Mouse (Mus musculus) heart, postnatal 0 days (tissue): ENCODE data around the gene Olfr191.

ENCODE experiments used
- CTCF ChIP-seq: IDR thresholded peaks from 2 replicates; pipeline ENCODE4 v1.5.1; 2016; ENCODE audit warnings: antibody characterized with exemption, control low read depth, low read depth
- EP300 ChIP-seq: IDR thresholded peaks from 2 replicates; pipeline ENCODE4 v1.6.1; 2016; ENCODE audit warnings: antibody characterized with exemption, low read depth

DNA sequence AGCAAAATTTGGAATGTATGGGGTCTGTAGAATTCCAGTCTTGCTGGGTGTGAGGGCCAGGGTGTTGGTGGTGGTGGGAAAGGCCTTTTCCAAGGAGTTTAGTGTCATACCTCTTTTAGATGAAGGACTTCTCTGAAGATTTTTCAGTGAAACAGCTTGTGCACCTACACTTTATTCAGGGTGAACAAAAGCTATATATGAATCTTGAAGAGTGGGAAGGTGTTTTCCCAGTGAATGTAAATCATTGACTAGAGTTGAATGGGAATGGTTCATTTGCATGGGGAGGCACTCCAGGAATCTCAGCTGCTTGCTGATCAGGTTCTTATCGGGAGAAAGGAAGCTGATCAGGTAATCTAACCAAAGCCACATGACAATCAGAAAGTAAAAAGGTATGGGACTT, 41.1 kb upstream of the Olfr191 start:
- no peak for TF ChIP-seq CTCF
- TF ChIP-seq EP300 = no peak
